Mouse (Mus musculus) forebrain, embryonic 14.5 days (tissue): ENCODE measurements around the gene Ccr9. TPM values are rescaled to one million over a fixed set of nuclear protein-coding genes. Genes with fewer than 3 reads are reported as not detected.

Source experiments
- ATAC-seq: fragments of 200-750 bp; cut with Nextera tagmentation; 2 replicates; pipeline ENCODE4 v1.8.0; 2017; ENCODE audit warnings: mild to moderate bottlenecking, moderate library complexity
- DNase-seq: peaks from one replicate; pipeline ENCODE4 v3.0.0-alpha.2; 2015; ENCODE audit warnings: low spot score
- H3K27ac ChIP-seq: fragments of 300-500 bp; sonication (generic); 2 replicates; pipeline ENCODE4 v1.5.1; 2014; ENCODE audit warnings: low read depth, mild to moderate bottlenecking, control low read depth, low read length, moderate library complexity
- H3K27me3 ChIP-seq: fragments of 300-500 bp; sonication (generic); replicated peaks from 2 replicates; pipeline ENCODE4 v1.6.1; 2014; ENCODE audit warnings: low read length, control low read depth, mixed read lengths; ENCODE audit not compliant: control insufficient read depth, insufficient read depth
- H3K36me3 ChIP-seq: fragments of 300-500 bp; sonication (generic); 2 replicates; pipeline ENCODE4 v1.6.1; 2014; ENCODE audit warnings: low read length, control low read depth; ENCODE audit not compliant: control insufficient read depth, insufficient read depth
- H3K4me1 ChIP-seq: fragments of 300-500 bp; sonication (generic); 2 replicates; pipeline ENCODE4 v1.6.1; 2014; ENCODE audit warnings: antibody characterized with exemption, low read length, control low read depth; ENCODE audit not compliant: control insufficient read depth, insufficient read depth
- H3K4me2 ChIP-seq: fragments of 300-500 bp; sonication (generic); 2 replicates; pipeline ENCODE4 v1.6.1; 2014; ENCODE audit warnings: mild to moderate bottlenecking, control low read depth, low read length
- H3K4me3 ChIP-seq: fragments of 300-500 bp; sonication (generic); 2 replicates; pipeline ENCODE4 v1.5.1; 2014; ENCODE audit warnings: low read depth, low read length, control low read depth
- H3K9ac ChIP-seq: fragments of 300-500 bp; sonication (generic); 2 replicates; pipeline ENCODE4 v1.6.1; 2014; ENCODE audit warnings: mild to moderate bottlenecking, low read length, control low read depth, moderate library complexity
- H3K9me3 ChIP-seq: fragments of 300-500 bp; sonication (generic); replicated peaks from 2 replicates; pipeline ENCODE4 v1.6.1; 2016; ENCODE audit warnings: low read length, control low read depth, mixed read lengths; ENCODE audit not compliant: control insufficient read depth
- WGBS: fragments of 180-500 bp; shearing (Covaris S2); extraction: QIAGEN DNeasy Blood & Tissue Kit; methylation state at CpG from one replicate; pipeline ENCODE4 v1.1.7; 2014; 5-methylcytosine and 5-hydroxymethylcytosine counted together
- polyA plus RNA-seq: library from polyadenylated mRNA; unstranded; fragments of >200 nt; fragmentation: Nextera tagmentation; extraction: Ambion mirVana; gene quantifications from 2 replicates; pipeline ENCODE4 v1.2.1, GENCODE M21; 2014

Gene Ccr9
- polyA plus RNA-seq, 1 experiment from 2014 or later, result 0.08 TPM

- ATAC-seq (no peak), DNase-seq (no peak)
- Histone ChIP-seq H3K9me3 (no peaks in the 10 kb centered on the region), H3K36me3 (peaks cover 30% of the 10 kb centered on the region), H3K9ac (no peak overlapping the region), H3K27me3 (no peaks in the 10 kb centered on the region), H3K4me3 (no peak overlapping the region), H3K27ac (no peak overlapping the region), H3K4me2 (no peak overlapping the region), H3K4me1 (no peaks in the 10 kb centered on the region)
- 94% methylated on average over 3 of the region's 3 CpGs for WGBS
Observed at GRCm38 (mm10) chr9:123695634-123696302, 17.5 kb downstream of the Ccr9 start.

- ATAC-seq (no peak), DNase-seq (no peak)
- H3K4me3 ChIP-seq, result no peak overlapping the region
- no peaks in the 10 kb centered on the region for H3K4me1 ChIP-seq
- H3K4me2 ChIP-seq, result no peak overlapping the region
- H3K9ac ChIP-seq, result no peak overlapping the region
- H3K9me3 ChIP-seq, result no peaks in the 10 kb centered on the region
- WGBS, result 87% methylated on average over 5 of the region's 5 CpGs
- no peaks in the 10 kb centered on the region for H3K27me3 ChIP-seq
- H3K36me3 ChIP-seq, result peaks cover 48% of the 10 kb centered on the region
- no peak overlapping the region for H3K27ac ChIP-seq
Observed at GRCm38 (mm10) chr9:123701822-123702221, 23.6 kb downstream of the Ccr9 start.

- Histone ChIP-seq H3K36me3 (peaks cover 38% of the 10 kb centered on the region), H3K27me3 (no peaks in the 10 kb centered on the region), H3K9me3 (no peaks in the 10 kb centered on the region), H3K9ac (no peak overlapping the region), H3K4me2 (no peak overlapping the region), H3K27ac (no peak overlapping the region), H3K4me1 (no peaks in the 10 kb centered on the region), H3K4me3 (no peak overlapping the region)
- ATAC-seq, result no peak
- 49% methylated on average over 2 of the region's 2 CpGs for WGBS
- DNase-seq, result no peak
Observed at GRCm38 (mm10) chr9:123709226-123709625, 31.0 kb downstream of the Ccr9 start.

GRCm38 (mm10) chr9:123713111-123713510, 34.9 kb downstream of the Ccr9 start:
- Histone ChIP-seq H3K27ac (no peak overlapping the region), H3K36me3 (peaks cover 21% of the 10 kb centered on the region), H3K9me3 (no peaks in the 10 kb centered on the region), H3K4me2 (no peak overlapping the region), H3K4me1 (peaks cover 5% of the 10 kb centered on the region; the same call in 1 of the 2 replicates), H3K27me3 (no peaks in the 10 kb centered on the region), H3K4me3 (no peak overlapping the region), H3K9ac (no peak overlapping the region)
- no peak for ATAC-seq
- 87% methylated on average over 2 of the region's 2 CpGs for WGBS
- no peak for DNase-seq

GRCm38 (mm10) chr9:123716301-123716700, 38.1 kb downstream of the Ccr9 start:
- H3K36me3 ChIP-seq, result peaks cover 3% of the 10 kb centered on the region; the same call in 1 of the 2 replicates
- WGBS, result 75% methylated on average over 3 of the region's 3 CpGs
- H3K4me1 ChIP-seq, result peaks cover 5% of the 10 kb centered on the region; the same call in 1 of the 2 replicates
- H3K9me3 ChIP-seq, result no peaks in the 10 kb centered on the region
- H3K9ac ChIP-seq, result peak overlapping the region; percentile 29; the same call in 1 of the 2 replicates
- no peaks in the 10 kb centered on the region for H3K27me3 ChIP-seq
- H3K27ac ChIP-seq, result no peak overlapping the region
- ATAC-seq (no peak), DNase-seq (no peak)
- peak overlapping the region; percentile 72 for H3K4me2 ChIP-seq
- 0 out of 2 replicates have a peak overlapping the region, but pooled peaks have one; percentile 84 for H3K4me3 ChIP-seq

GRCm38 (mm10) chr9:123717186-123718008, 39.2 kb downstream of the Ccr9 start, which contains the start of gene Lztfl1:
Gene Lztfl1 (minus strand): TSS chr9:123717697.
- Histone ChIP-seq H3K9ac (peak within 1 kb of the TSS; percentile 77), H3K4me3 (peak within 1 kb of the TSS; percentile 84), H3K27me3 (no peaks in the 10 kb centered on the region), H3K4me1 (peaks cover 5% of the 10 kb centered on the region; the same call in 1 of the 2 replicates), H3K4me2 (peak within 1 kb of the TSS; percentile 72), H3K27ac (0 out of 2 replicates have a peak within 1 kb of the TSS, but pooled peaks have one; percentile 44), H3K9me3 (no peaks in the 10 kb centered on the region), H3K36me3 (no peaks in the 10 kb centered on the region)
- DNase-seq (peak; percentile 100), ATAC-seq (peak; percentile 99)
- under 1% methylated on average over 50 of the region's 55 CpGs for WGBS

- no peaks in the 10 kb centered on the region for H3K4me1 ChIP-seq
- no peak for DNase-seq
- ATAC-seq, result no peak
- no peak overlapping the region for H3K4me3 ChIP-seq
- H3K36me3 ChIP-seq, result no peaks in the 10 kb centered on the region
- H3K4me2 ChIP-seq, result no peak overlapping the region
- no peaks in the 10 kb centered on the region for H3K9me3 ChIP-seq
- WGBS, result 78% methylated on average over 2 of the region's 2 CpGs
- H3K9ac ChIP-seq, result no peak overlapping the region
- H3K27ac ChIP-seq, result no peak overlapping the region
- H3K27me3 ChIP-seq, result no peaks in the 10 kb centered on the region
Observed at GRCm38 (mm10) chr9:123722737-123723493, 44.7 kb downstream of the Ccr9 start.

- DNase-seq, result no peak
- 82% methylated on average over 3 of the region's 3 CpGs for whole genome bisulfite sequencing
- Histone ChIP-seq H3K27ac (no peak overlapping the region), H3K36me3 (no peaks in the 10 kb centered on the region), H3K4me3 (no peak overlapping the region), H3K9ac (no peak overlapping the region), H3K27me3 (no peaks in the 10 kb centered on the region), H3K9me3 (no peaks in the 10 kb centered on the region), H3K4me1 (no peaks in the 10 kb centered on the region), H3K4me2 (no peak overlapping the region)
- ATAC-seq, result no peak
Observed at GRCm38 (mm10) chr9:123731271-123731670, 53.0 kb downstream of the Ccr9 start.
